Mouse (Mus musculus) intestine, embryonic 15.5 days (tissue): ENCODE measurements around the gene Cd8a. TPM values are rescaled to one million over a fixed set of nuclear protein-coding genes. Genes with fewer than 3 reads are reported as not detected.

Experiments used
- ATAC-seq: fragments of 200-750 bp; cut with Nextera tagmentation; 2 replicates; pipeline ENCODE4 v1.8.0; 2017; ENCODE audit warnings: moderate TSS enrichment, moderate library complexity
- H3K27ac ChIP-seq: fragments of 300-500 bp; sonication (generic); 2 replicates; pipeline ENCODE4 v1.5.1; 2015; ENCODE audit warnings: mild to moderate bottlenecking, inconsistent platforms
- H3K27me3 ChIP-seq: fragments of 300-500 bp; sonication (generic); replicated peaks from 2 replicates; pipeline ENCODE4 v1.6.1; 2015; ENCODE audit warnings: inconsistent platforms
- H3K36me3 ChIP-seq: fragments of 300-500 bp; sonication (generic); 2 replicates; pipeline ENCODE4 v1.6.1; 2015; ENCODE audit warnings: inconsistent platforms
- H3K4me1 ChIP-seq: fragments of 300-500 bp; sonication (generic); replicated peaks from 2 replicates; pipeline ENCODE4 v1.6.1; 2015; ENCODE audit warnings: inconsistent platforms
- H3K4me2 ChIP-seq: fragments of 300-500 bp; sonication (generic); replicated peaks from 2 replicates; pipeline ENCODE4 v1.6.1; 2015; ENCODE audit warnings: mild to moderate bottlenecking, inconsistent platforms
- H3K4me3 ChIP-seq: fragments of 300-500 bp; sonication (generic); replicated peaks from 2 replicates; pipeline ENCODE4 v1.5.1; 2015; ENCODE audit warnings: inconsistent platforms
- H3K9ac ChIP-seq: fragments of 300-500 bp; sonication (generic); 2 replicates; pipeline ENCODE4 v1.6.1; 2015; ENCODE audit warnings: inconsistent platforms
- H3K9me3 ChIP-seq: fragments of 300-500 bp; sonication (generic); 2 replicates; pipeline ENCODE4 v1.6.1; 2016; ENCODE audit warnings: inconsistent platforms
- WGBS: fragments of 180-500 bp; shearing (Covaris S2); methylation state at CpG from one replicate; pipeline ENCODE4 v1.1.7; 2015; 5-methylcytosine and 5-hydroxymethylcytosine counted together
- polyA plus RNA-seq: library from polyadenylated mRNA; unstranded; fragments of >200 nt; fragmentation: Nextera tagmentation; extraction: Ambion mirVana; gene quantifications from 2 replicates; pipeline ENCODE4 v1.2.1, GENCODE M21; 2015

The Cd8a gene
- polyA plus RNA-seq, 1 experiment from 2014 or later = not detected

- Histone ChIP-seq H3K9me3 (no peaks in the 10 kb centered on the region), H3K4me2 (no peak overlapping the region), H3K4me3 (no peak overlapping the region), H3K27ac (no peak overlapping the region), H3K36me3 (no peaks in the 10 kb centered on the region), H3K27me3 (no peaks in the 10 kb centered on the region), H3K4me1 (0 out of 2 replicates have a peak, but pooled peaks cover 10% of the 10 kb centered on the region), H3K9ac (no peak overlapping the region)
- no peak for ATAC-seq
- 93% methylated on average over 3 of the region's 3 CpGs for WGBS
Measured at GRCm38 (mm10) chr6:71423116-71423515, 49.9 kb downstream of the Cd8a start.

DNA sequence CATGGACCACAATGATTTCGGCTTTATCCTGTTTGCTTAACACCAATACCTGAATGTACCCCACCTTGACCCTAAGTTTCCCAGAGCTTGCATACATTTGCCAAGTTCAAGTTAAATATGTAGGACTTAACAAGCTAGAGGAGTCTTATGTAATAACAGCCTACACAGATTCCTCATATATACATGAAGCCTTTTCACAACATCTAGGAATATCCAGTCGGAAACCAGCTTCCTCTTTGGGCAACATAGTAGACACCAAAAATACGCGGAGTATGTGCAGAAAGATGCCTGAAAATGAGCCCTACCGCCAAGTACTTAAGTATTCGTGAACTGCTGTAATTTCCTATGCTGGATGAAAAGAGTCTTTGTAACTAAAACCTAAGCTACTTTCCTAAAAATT lies 52.5 kb downstream of the Cd8a start:
- Histone ChIP-seq H3K9me3 (no peaks in the 10 kb centered on the region), H3K4me1 (0 out of 2 replicates have a peak, but pooled peaks cover 6% of the 10 kb centered on the region), H3K27ac (no peak overlapping the region), H3K9ac (no peak overlapping the region), H3K36me3 (no peaks in the 10 kb centered on the region), H3K4me3 (no peak overlapping the region), H3K4me2 (no peak overlapping the region), H3K27me3 (no peaks in the 10 kb centered on the region)
- 89% methylated on average over 6 of the region's 6 CpGs for WGBS
- no peak for ATAC-seq

- H3K9me3 ChIP-seq = no peaks in the 10 kb centered on the region
- H3K27ac ChIP-seq = no peak overlapping the region
- H3K27me3 ChIP-seq = no peaks in the 10 kb centered on the region
- no peak overlapping the region for H3K9ac ChIP-seq
- 0 out of 2 replicates have a peak, but pooled peaks cover 2% of the 10 kb centered on the region for H3K4me1 ChIP-seq
- H3K4me2 ChIP-seq = no peak overlapping the region
- WGBS = 78% methylated on average over 4 of the region's 4 CpGs
- ATAC-seq = no peak
- no peaks in the 10 kb centered on the region for H3K36me3 ChIP-seq
- no peak overlapping the region for H3K4me3 ChIP-seq
Measured at GRCm38 (mm10) chr6:71427996-71428725, 54.9 kb downstream of the Cd8a start.

Other genes starting within 250 kb of the Cd8a start
- 47.4 and 49.6 TPM in 2 replicates for gene Thnsl2, start 229.0 kb upstream of the Cd8a start, polyA plus RNA-seq
- gene Fabp1, start 173.6 kb upstream of the Cd8a start, polyA plus RNA-seq = 2,291 and 2,664 TPM in 2 replicates
- 62.2 and 72.5 TPM in 2 replicates for gene Krcc1, start 101.8 kb upstream of the Cd8a start, polyA plus RNA-seq
- 0.27 and 0.57 TPM in 2 replicates for gene Smyd1, start 51.2 kb upstream of the Cd8a start, polyA plus RNA-seq
- gene Cd8b1, start 50.6 kb upstream of the Cd8a start, polyA plus RNA-seq = 0.21 TPM in 1 of 2 replicates, not detected in the other
- gene Rmnd5a, start 67.2 kb downstream of the Cd8a start, polyA plus RNA-seq = 13.9 and 16.0 TPM in 2 replicates
- 27.9 and 29.9 TPM in 2 replicates for gene Rnf103, start 120.5 kb downstream of the Cd8a start, polyA plus RNA-seq
- gene Chmp3, start 170.4 kb downstream of the Cd8a start, polyA plus RNA-seq = 68.9 and 70.2 TPM in 2 replicates